Comparison of ENCODE assay signal across 28 mouse cellular contexts in the genomic region with DNA sequence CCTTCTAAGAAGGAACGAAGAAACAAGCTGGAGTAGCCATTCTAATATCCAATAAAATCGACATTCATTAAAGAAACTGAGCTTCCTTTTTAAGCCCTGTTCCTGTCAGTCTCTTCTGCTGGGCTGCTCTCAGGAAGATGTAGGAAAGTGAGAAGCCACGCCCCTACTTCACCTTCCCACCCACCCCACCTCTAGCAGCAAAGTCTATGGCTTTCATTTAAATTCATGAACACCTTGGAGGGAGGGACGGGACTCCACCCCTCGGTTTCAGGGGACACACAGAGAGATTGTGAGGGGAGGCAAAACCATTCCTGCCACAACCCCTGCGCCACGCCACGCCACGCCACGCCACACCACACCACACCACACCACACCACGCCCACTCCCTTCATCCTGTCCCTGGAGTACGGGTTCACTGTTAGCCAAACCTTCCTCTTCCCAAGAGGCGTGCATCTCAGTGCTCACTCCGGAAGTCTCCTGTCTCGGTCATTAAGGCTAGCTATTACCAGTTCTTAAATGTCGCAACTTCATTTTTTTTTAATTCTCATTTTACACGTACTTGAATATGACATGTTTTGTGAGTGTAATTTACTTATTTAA.
DNase-seq lines count a peak whose midpoint lies in the region; ATAC-seq and TF ChIP-seq lines count a peak whose summit lies in the region.
"Had no signal": no experiment of that assay in that cellular context is flagged by ENCODE, and none has a peak within 500 bp of the region (broad histone marks: within the 10 kb centered on the region; RNA-seq: fewer than 3 reads in every experiment).

No protein-coding gene starts in this region.

- TF ChIP-seq POLR2A in testis, adult 2 months (IDR thresholded peaks at IDR 0.05; ENCODE audit: control insufficient read depth, low read depth, low read length): no peak

- H3K9me3 ChIP-seq in ES-E14 (ENCODE audit: control insufficient read depth, insufficient read depth, low read depth, low read length): no peaks in the 10 kb centered on the region
- H3K9me3 ChIP-seq in stomach, postnatal 0 days (ENCODE audit: control insufficient read depth, low read length): no peaks in the 10 kb centered on the region
- H3K9me3 ChIP-seq: embryonic facial prominence, embryonic 12.5 days; embryonic facial prominence, embryonic 15.5 days; heart, embryonic 15.5 days; hindbrain, embryonic 10.5 days; hindbrain, embryonic 13.5 days; intestine, embryonic 15.5 days had no signal

- TF ChIP-seq EP300 in stomach, postnatal 0 days (optimal IDR thresholded peaks at IDR 0.05): no peak

- H3K27me3 ChIP-seq in testis, adult 2 months (ENCODE audit: control insufficient read depth, insufficient read depth, low read length): no peaks in the 10 kb centered on the region
- no peaks in the 10 kb centered on the region for H3K27me3 ChIP-seq in stomach, postnatal 0 days (ENCODE audit: control insufficient read depth, insufficient read depth, low read length)
- H3K27me3 ChIP-seq: CH12.LX; embryonic facial prominence, embryonic 12.5 days; embryonic facial prominence, embryonic 15.5 days; heart, embryonic 15.5 days; hindbrain, embryonic 13.5 days; intestine, embryonic 15.5 days had no signal

- no peak overlapping the region for H3K27ac ChIP-seq in testis, adult 2 months (ENCODE audit: control insufficient read depth, insufficient read depth, low read depth, low read length)
- H3K27ac ChIP-seq in ES-E14 (ENCODE audit: insufficient read depth, low read depth, low read length, poor library complexity, severe bottlenecking): no peak overlapping the region
- H3K27ac ChIP-seq in stomach, postnatal 0 days (replicated peaks): no peak overlapping the region
- H3K27ac ChIP-seq: embryonic facial prominence, embryonic 12.5 days; embryonic facial prominence, embryonic 15.5 days; gastrocnemius, adult 2 months; heart, embryonic 15.5 days; hindbrain, embryonic 10.5 days; hindbrain, embryonic 13.5 days; intestine, embryonic 15.5 days had no signal

- no peak for TF ChIP-seq CTCF in testis, adult 2 months (IDR thresholded peaks at IDR 0.05; ENCODE audit: control insufficient read depth, insufficient read depth, insufficient replicate concordance, low read depth, low read length)
- no peak for TF ChIP-seq CTCF in stomach, postnatal 0 days (IDR thresholded peaks at IDR 0.05; ENCODE audit: low read depth)

- 63% methylated on average over 17 of the region's 17 CpGs for WGBS in stomach, postnatal 0 days

- H3K4me2 ChIP-seq in stomach, postnatal 0 days (replicated peaks; ENCODE audit: low read depth): no peak overlapping the region
- H3K4me2 ChIP-seq: embryonic facial prominence, embryonic 12.5 days; embryonic facial prominence, embryonic 15.5 days; heart, embryonic 11.5 days; heart, embryonic 15.5 days; hindbrain, embryonic 13.5 days; intestine, embryonic 15.5 days had no signal

- H3K4me1 ChIP-seq in testis, adult 2 months (ENCODE audit: control insufficient read depth, insufficient read depth, low read length): peaks cover 4% of the 10 kb centered on the region; the same call in 1 of the 2 replicates
- peaks cover 0 to 5% of the 10 kb centered on the region in 2 experiments; a peak in 2 of 4 replicates for H3K4me1 ChIP-seq in ES-E14 (ENCODE audit: control insufficient read depth in 2 of 2, insufficient read depth in 2 of 2, low read length in 2 of 2, poor library complexity in 1 of 2)
- H3K4me1 ChIP-seq in stomach, postnatal 0 days (replicated peaks; ENCODE audit: control insufficient read depth, insufficient read depth): no peaks in the 10 kb centered on the region
- H3K4me1 ChIP-seq: embryonic facial prominence, embryonic 12.5 days; embryonic facial prominence, embryonic 15.5 days; heart, embryonic 15.5 days; hindbrain, embryonic 10.5 days; hindbrain, embryonic 13.5 days; intestine, embryonic 15.5 days had no signal

- H3K9ac ChIP-seq in ES-E14 (ENCODE audit: insufficient read depth, low read depth, low read length, poor library complexity, severe bottlenecking): no peak overlapping the region
- H3K9ac ChIP-seq in stomach, postnatal 0 days (ENCODE audit: low read length): no peak overlapping the region
- H3K9ac ChIP-seq: embryonic facial prominence, embryonic 12.5 days; embryonic facial prominence, embryonic 15.5 days; forebrain, postnatal 0 days; heart, embryonic 15.5 days; hindbrain, embryonic 13.5 days; intestine, embryonic 15.5 days had no signal

- in situ Hi-C loops in ES-E14 (cut with MboI; ENCODE audit: low sequenced_read_pairs in 2 of 2, unreplicated experiment in 2 of 2): no loop called here

- ATAC-seq in granulocyte monocyte progenitor cell, adult 5-6 weeks (replicated peaks; ENCODE audit: poor library complexity, severe bottlenecking): peak; percentile 42
- no peak; the same call in 1 of the 2 replicates for ATAC-seq in stomach, postnatal 0 days (ENCODE audit: low FRiP score, low TSS enrichment)
- ATAC-seq: forebrain, embryonic 14.5 days; forebrain, postnatal 0 days; hindbrain, embryonic 16.5 days; intestine, embryonic 15.5 days had no signal

- H3K4me3 ChIP-seq in testis, adult 2 months (ENCODE audit: control insufficient read depth, low read depth, low read length): peak overlapping the region; percentile 20; the same call in 1 of the 2 replicates
- peak overlapping the region; percentile 18 to 49; a peak in 2 of 4 replicates for H3K4me3 ChIP-seq in ES-E14 (ENCODE audit: insufficient read depth in 1 of 2, low read depth in 1 of 2, low read length in 2 of 2, poor library complexity in 1 of 2, severe bottlenecking in 1 of 2)
- no peak overlapping the region for H3K4me3 ChIP-seq in stomach, postnatal 0 days (ENCODE audit: low read depth, low read length)
- H3K4me3 ChIP-seq: embryonic facial prominence, embryonic 12.5 days; embryonic facial prominence, embryonic 15.5 days; gastrocnemius, adult 2 months; heart, embryonic 15.5 days; hindbrain, embryonic 10.5 days; hindbrain, embryonic 13.5 days; intestine, embryonic 15.5 days had no signal

- DNase-seq in testis, postnatal 10 days (ENCODE audit: low spot score): no peak
- DNase-seq in ES-E14 (ENCODE audit: low read depth, low spot score): no peak
- no peak for DNase-seq in stomach, postnatal 0 days (ENCODE audit: low spot score)
- DNase-seq in gastrocnemius, postnatal 4 days (ENCODE audit: low spot score in 2 of 2): no peak
- DNase-seq in adrenal gland, postnatal 25 days: no peak
- DNase-seq: adrenal gland, postnatal 10 days; B cell, adult 2 months; cerebellum, adult 11 months; cerebellum, adult 2 months; cerebellum, adult 9-11 months; cerebellum, postnatal 25 days; forebrain, postnatal 0 days; gastrocnemius, adult 2 months; gastrocnemius, postnatal 14 days; heart, postnatal 10 days; heart, postnatal 36 days had no signal

- no peaks in the 10 kb centered on the region for H3K36me3 ChIP-seq in testis, adult 2 months (ENCODE audit: control insufficient read depth, insufficient read depth, low read length)
- H3K36me3 ChIP-seq in ES-E14 (ENCODE audit: control insufficient read depth, insufficient read depth, low read length, poor library complexity, severe bottlenecking): no peaks in the 10 kb centered on the region
- H3K36me3 ChIP-seq in stomach, postnatal 0 days (ENCODE audit: control insufficient read depth, insufficient read depth, low read length): no peaks in the 10 kb centered on the region
- H3K36me3 ChIP-seq: embryonic facial prominence, embryonic 12.5 days; embryonic facial prominence, embryonic 15.5 days; heart, embryonic 15.5 days; hindbrain, embryonic 10.5 days; hindbrain, embryonic 13.5 days; intestine, embryonic 15.5 days had no signal

TF ChIP-seq in ES-E14, 5 proteins besides CTCF, POLR2A, EP300 and RAD21:
- TF ChIP-seq ZC3H11A (IDR thresholded peaks at IDR 0.05; ENCODE audit: borderline replicate concordance, low read depth, low read length): no peak
- no peak for TF ChIP-seq MAFK (IDR thresholded peaks at IDR 0.05; ENCODE audit: insufficient read depth, low read depth, low read length)
- TF ChIP-seq HCFC1 (IDR thresholded peaks at IDR 0.05; ENCODE audit: borderline replicate concordance, insufficient read depth, low read length): no peak
- no peak for TF ChIP-seq ZNF384 (IDR thresholded peaks at IDR 0.05; ENCODE audit: low read depth, low read length)
- no peak for TF ChIP-seq CHD2 (IDR thresholded peaks at IDR 0.05; ENCODE audit: low read depth, low read length)
